Mouse (Mus musculus): ENCODE data around the gene Uspl1. TPM values are rescaled to one million over a fixed set of nuclear protein-coding genes. Genes with fewer than 3 reads are reported as not detected.

Uspl1 gene
- polyA plus RNA-seq, 1 experiment = 18.4 TPM

GRCm38 (mm10) chr5:149166011-149166410 is 18.1 kb upstream of the Uspl1 start:
- H3K4me2 ChIP-seq (ENCODE audit: low read depth) = no peak overlapping the region
- no peaks in the 10 kb centered on the region for H3K27me3 ChIP-seq (ENCODE audit: control insufficient read depth, insufficient read depth, insufficient read length)
- H3ac ChIP-seq (ENCODE audit: control insufficient read depth, insufficient read length) = no peak overlapping the region
- H3K4me3 ChIP-seq = no peak overlapping the region
- H3K79me2 ChIP-seq (ENCODE audit: control insufficient read depth, insufficient read depth) = no peaks in the 10 kb centered on the region
- H3K36me3 ChIP-seq (ENCODE audit: control insufficient read depth, insufficient read depth) = no peaks in the 10 kb centered on the region
- TF ChIP-seq TCF3 (IDR thresholded peaks at IDR 0.05; ENCODE audit: insufficient read length, low read depth) (no peak), MYOD1 (IDR thresholded peaks at IDR 0.05; ENCODE audit: control insufficient read depth in 1 of 3, insufficient read length in 2 of 3, low read depth in 2 of 3) (no peak), USF1 (IDR thresholded peaks at IDR 0.05; ENCODE audit: low read depth) (no peak), TCF12 (IDR thresholded peaks at IDR 0.05; ENCODE audit: insufficient read depth, poor library complexity, severe bottlenecking) (no peak), REST (IDR thresholded peaks at IDR 0.05; ENCODE audit: insufficient read depth, insufficient read length) (no peak)

- no peaks in the 10 kb centered on the region for H3K36me3 ChIP-seq (ENCODE audit: control insufficient read depth, insufficient read depth)
- H3K4me3 ChIP-seq = no peak overlapping the region
- no peak for TF ChIP-seq MYOG (IDR thresholded peaks at IDR 0.05; ENCODE audit: control insufficient read depth in 1 of 3, insufficient read depth in 1 of 3, insufficient read length in 2 of 3, low read depth in 2 of 3)
- no peak for TF ChIP-seq TCF3 (IDR thresholded peaks at IDR 0.05; ENCODE audit: insufficient read length, low read depth)
- no peak for TF ChIP-seq MYOD1 (IDR thresholded peaks at IDR 0.05; ENCODE audit: control insufficient read depth in 1 of 3, insufficient read length in 2 of 3, low read depth in 2 of 3)
- TF ChIP-seq POLR2A (IDR thresholded peaks at IDR 0.05; ENCODE audit: insufficient read length, low read depth) = no peak
- no peak for TF ChIP-seq SRF (IDR thresholded peaks at IDR 0.05; ENCODE audit: control insufficient read depth, insufficient read length, low read depth)
- TF ChIP-seq MAX (IDR thresholded peaks at IDR 0.05; ENCODE audit: low read depth) = no peak
- no peak for TF ChIP-seq POLR2AphosphoS2 (IDR thresholded peaks at IDR 0.05; ENCODE audit: insufficient read length, low read depth)
- TF ChIP-seq CEBPB (IDR thresholded peaks at IDR 0.05; ENCODE audit: insufficient read depth, poor library complexity, severe bottlenecking) = no peak
- no peak for TF ChIP-seq TCF12 (IDR thresholded peaks at IDR 0.05; ENCODE audit: insufficient read depth, poor library complexity, severe bottlenecking)
- no peak for TF ChIP-seq REST (IDR thresholded peaks at IDR 0.05; ENCODE audit: insufficient read depth, insufficient read length)
- TF ChIP-seq E2F4 (IDR thresholded peaks at IDR 0.05; ENCODE audit: insufficient read depth) = no peak
- no peak for TF ChIP-seq USF1 (IDR thresholded peaks at IDR 0.05; ENCODE audit: low read depth)
Observed at GRCm38 (mm10) chr5:149168051-149168450, 16.1 kb upstream of the Uspl1 start.

GRCm38 (mm10) chr5:149168816-149169215 is 15.3 kb upstream of the Uspl1 start:
- no peak for TF ChIP-seq MYOG (IDR thresholded peaks at IDR 0.05; ENCODE audit: control insufficient read depth in 1 of 3, insufficient read depth in 1 of 3, insufficient read length in 2 of 3, low read depth in 2 of 3)
- no peak for TF ChIP-seq TCF3 (IDR thresholded peaks at IDR 0.05; ENCODE audit: insufficient read length, low read depth)
- TF ChIP-seq REST (IDR thresholded peaks at IDR 0.05; ENCODE audit: insufficient read depth, insufficient read length) = no peak
- no peak for TF ChIP-seq POLR2AphosphoS2 (IDR thresholded peaks at IDR 0.05; ENCODE audit: insufficient read length, low read depth)
- no peak for TF ChIP-seq MAX (IDR thresholded peaks at IDR 0.05; ENCODE audit: low read depth)
- no peak for TF ChIP-seq SRF (IDR thresholded peaks at IDR 0.05; ENCODE audit: control insufficient read depth, insufficient read length, low read depth)
- TF ChIP-seq MYOD1 (IDR thresholded peaks at IDR 0.05; ENCODE audit: control insufficient read depth in 1 of 3, insufficient read length in 2 of 3, low read depth in 2 of 3) = no peak
- TF ChIP-seq POLR2A (IDR thresholded peaks at IDR 0.05; ENCODE audit: insufficient read length, low read depth) = no peak
- no peak for TF ChIP-seq USF1 (IDR thresholded peaks at IDR 0.05; ENCODE audit: low read depth)
- no peak for TF ChIP-seq E2F4 (IDR thresholded peaks at IDR 0.05; ENCODE audit: insufficient read depth)
- no peak for TF ChIP-seq CEBPB (IDR thresholded peaks at IDR 0.05; ENCODE audit: insufficient read depth, poor library complexity, severe bottlenecking)
- TF ChIP-seq TCF12 (IDR thresholded peaks at IDR 0.05; ENCODE audit: insufficient read depth, poor library complexity, severe bottlenecking) = no peak
- Histone ChIP-seq H3ac (ENCODE audit: control insufficient read depth, insufficient read length) (no peak overlapping the region), H3K79me2 (ENCODE audit: control insufficient read depth, insufficient read depth) (no peaks in the 10 kb centered on the region), H3K36me3 (ENCODE audit: control insufficient read depth, insufficient read depth) (no peaks in the 10 kb centered on the region), H3K27me3 (ENCODE audit: control insufficient read depth, insufficient read depth, insufficient read length) (no peaks in the 10 kb centered on the region), H3K4me2 (ENCODE audit: low read depth) (no peak overlapping the region), H3K4me3 (no peak overlapping the region)

More at GRCm38 (mm10) chr5:149168051-149168450, 16.1 kb upstream of the Uspl1 start:
- H3K4me2 ChIP-seq (ENCODE audit: low read depth) = no peak overlapping the region
- H3ac ChIP-seq (ENCODE audit: control insufficient read depth, insufficient read length) = no peak overlapping the region
- H3K27me3 ChIP-seq (ENCODE audit: control insufficient read depth, insufficient read depth, insufficient read length) = no peaks in the 10 kb centered on the region
- no peaks in the 10 kb centered on the region for H3K79me2 ChIP-seq (ENCODE audit: control insufficient read depth, insufficient read depth)

- no peak for TF ChIP-seq MYOG (IDR thresholded peaks at IDR 0.05; ENCODE audit: control insufficient read depth in 1 of 3, insufficient read depth in 1 of 3, insufficient read length in 2 of 3, low read depth in 2 of 3)
- TF ChIP-seq MAX (IDR thresholded peaks at IDR 0.05; ENCODE audit: low read depth) = no peak
- TF ChIP-seq USF1 (IDR thresholded peaks at IDR 0.05; ENCODE audit: low read depth) = no peak
- TF ChIP-seq CEBPB (IDR thresholded peaks at IDR 0.05; ENCODE audit: insufficient read depth, poor library complexity, severe bottlenecking) = no peak
- TF ChIP-seq E2F4 (IDR thresholded peaks at IDR 0.05; ENCODE audit: insufficient read depth) = no peak
- Histone ChIP-seq H3K27me3 (ENCODE audit: control insufficient read depth, insufficient read depth, insufficient read length) (no peaks in the 10 kb centered on the region), H3ac (ENCODE audit: control insufficient read depth, insufficient read length) (no peak overlapping the region), H3K79me2 (ENCODE audit: control insufficient read depth, insufficient read depth) (no peaks in the 10 kb centered on the region), H3K4me2 (ENCODE audit: low read depth) (no peak overlapping the region), H3K4me3 (no peak overlapping the region), H3K36me3 (ENCODE audit: control insufficient read depth, insufficient read depth) (no peaks in the 10 kb centered on the region)
Observed at GRCm38 (mm10) chr5:149170841-149171588, 13.1 kb upstream of the Uspl1 start.

GRCm38 (mm10) chr5:149172246-149172645 is 11.9 kb upstream of the Uspl1 start:
- no peak overlapping the region for H3K4me3 ChIP-seq
- H3K4me2 ChIP-seq (ENCODE audit: low read depth) = no peak overlapping the region
- no peaks in the 10 kb centered on the region for H3K36me3 ChIP-seq (ENCODE audit: control insufficient read depth, insufficient read depth)
- no peaks in the 10 kb centered on the region for H3K27me3 ChIP-seq (ENCODE audit: control insufficient read depth, insufficient read depth, insufficient read length)
- H3ac ChIP-seq (ENCODE audit: control insufficient read depth, insufficient read length) = no peak overlapping the region
- H3K79me2 ChIP-seq (ENCODE audit: control insufficient read depth, insufficient read depth) = no peaks in the 10 kb centered on the region
- TF ChIP-seq TCF3 (IDR thresholded peaks at IDR 0.05; ENCODE audit: insufficient read length, low read depth) (no peak), MAX (IDR thresholded peaks at IDR 0.05; ENCODE audit: low read depth) (no peak), POLR2A (IDR thresholded peaks at IDR 0.05; ENCODE audit: insufficient read length, low read depth) (no peak), USF1 (IDR thresholded peaks at IDR 0.05; ENCODE audit: low read depth) (no peak), CEBPB (IDR thresholded peaks at IDR 0.05; ENCODE audit: insufficient read depth, poor library complexity, severe bottlenecking) (no peak), SRF (IDR thresholded peaks at IDR 0.05; ENCODE audit: control insufficient read depth, insufficient read length, low read depth) (no peak), TCF12 (IDR thresholded peaks at IDR 0.05; ENCODE audit: insufficient read depth, poor library complexity, severe bottlenecking) (no peak), E2F4 (IDR thresholded peaks at IDR 0.05; ENCODE audit: insufficient read depth) (no peak), MYOD1 (IDR thresholded peaks at IDR 0.05; ENCODE audit: control insufficient read depth in 1 of 3, insufficient read length in 2 of 3, low read depth in 2 of 3) (no peak), REST (IDR thresholded peaks at IDR 0.05; ENCODE audit: insufficient read depth, insufficient read length) (no peak), POLR2AphosphoS2 (IDR thresholded peaks at IDR 0.05; ENCODE audit: insufficient read length, low read depth) (no peak), MYOG (IDR thresholded peaks at IDR 0.05; ENCODE audit: control insufficient read depth in 1 of 3, insufficient read depth in 1 of 3, insufficient read length in 2 of 3, low read depth in 2 of 3) (no peak)
